Mouse (Mus musculus): ENCODE data around the gene Ctdsp1. TPM values are rescaled to one million over a fixed set of nuclear protein-coding genes. Genes with fewer than 3 reads are reported as not detected.

The Ctdsp1 gene
- polyA plus RNA-seq, 1 experiment from 2014 or later, result 72.3 TPM

GRCm38 (mm10) chr1:74374980-74375379, 16.3 kb upstream of the Ctdsp1 start, which contains the start of gene Slc11a1:
Slc11a1 (plus strand) TSS chr1:74375195.
- H3K36me3 ChIP-seq (ENCODE audit: control insufficient read depth, insufficient read depth, low read length), result no peaks in the 10 kb centered on the region

DNA sequence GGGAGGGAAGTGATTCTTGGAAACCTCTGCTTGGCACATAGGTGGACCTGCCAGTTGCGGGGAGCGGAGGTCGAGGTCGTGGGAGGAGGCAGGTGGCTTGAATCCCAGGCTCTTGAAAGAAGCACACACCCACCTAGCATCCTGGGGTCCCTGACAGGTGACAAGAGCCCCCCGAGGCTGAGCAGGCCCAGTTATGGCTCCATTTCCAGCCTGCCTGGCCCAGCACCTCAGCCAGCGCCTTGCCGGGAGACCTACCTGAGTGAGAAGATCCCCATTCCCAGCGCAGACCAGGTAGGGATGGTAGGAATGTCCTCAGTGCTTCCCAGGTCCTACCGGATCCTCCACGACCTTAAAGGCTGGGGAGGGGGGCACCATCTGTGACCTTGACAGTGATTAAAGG, 15.7 kb upstream of the Ctdsp1 start:
- Histone ChIP-seq H3K9ac (ENCODE audit: low read depth, low read length) (no peak overlapping the region), H3K4me2 (ENCODE audit: low read depth, low read length) (no peak overlapping the region), H3K36me3 (ENCODE audit: control insufficient read depth, insufficient read depth, low read length) (no peaks in the 10 kb centered on the region), H3K27ac (ENCODE audit: low read length) (no peak overlapping the region), H3K9me3 (ENCODE audit: control insufficient read depth, low read length) (no peaks in the 10 kb centered on the region), H3K4me3 (ENCODE audit: low read length) (no peak overlapping the region), H3K27me3 (replicated peaks; ENCODE audit: control insufficient read depth, insufficient read depth, low read length) (no peaks in the 10 kb centered on the region), H3K4me1 (ENCODE audit: control insufficient read depth, insufficient read depth, low read length) (no peaks in the 10 kb centered on the region)
- 70% methylated on average over 10 of the region's 10 CpGs for WGBS
- ATAC-seq, result no peak

More at GRCm38 (mm10) chr1:74374980-74375379, 16.3 kb upstream of the Ctdsp1 start, which contains the start of gene Slc11a1:
- WGBS, result 64% methylated on average over 8 of the region's 8 CpGs
- Histone ChIP-seq H3K4me2 (ENCODE audit: low read depth, low read length) (no peak within 1 kb of the TSS), H3K9ac (ENCODE audit: low read depth, low read length) (no peak within 1 kb of the TSS), H3K9me3 (ENCODE audit: control insufficient read depth, low read length) (no peaks in the 10 kb centered on the region), H3K4me1 (ENCODE audit: control insufficient read depth, insufficient read depth, low read length) (no peaks in the 10 kb centered on the region), H3K27me3 (replicated peaks; ENCODE audit: control insufficient read depth, insufficient read depth, low read length) (no peaks in the 10 kb centered on the region), H3K4me3 (ENCODE audit: low read length) (no peak within 1 kb of the TSS), H3K27ac (ENCODE audit: low read length) (no peak within 1 kb of the TSS)
- ATAC-seq, result no peak

GRCm38 (mm10) chr1:74376396-74376795, 14.9 kb upstream of the Ctdsp1 start:
- no peak overlapping the region for H3K9ac ChIP-seq (ENCODE audit: low read depth, low read length)
- 88% methylated on average over 4 of the region's 4 CpGs for WGBS
- no peaks in the 10 kb centered on the region for H3K36me3 ChIP-seq (ENCODE audit: control insufficient read depth, insufficient read depth, low read length)
- H3K4me2 ChIP-seq (ENCODE audit: low read depth, low read length), result no peak overlapping the region
- H3K27me3 ChIP-seq (replicated peaks; ENCODE audit: control insufficient read depth, insufficient read depth, low read length), result no peaks in the 10 kb centered on the region
- H3K27ac ChIP-seq (ENCODE audit: low read length), result no peak overlapping the region
- no peak overlapping the region for H3K4me3 ChIP-seq (ENCODE audit: low read length)
- ATAC-seq, result no peak
- H3K9me3 ChIP-seq (ENCODE audit: control insufficient read depth, low read length), result no peaks in the 10 kb centered on the region
- H3K4me1 ChIP-seq (ENCODE audit: control insufficient read depth, insufficient read depth, low read length), result no peaks in the 10 kb centered on the region

- H3K9me3 ChIP-seq (ENCODE audit: control insufficient read depth, low read length), result no peaks in the 10 kb centered on the region
- H3K4me3 ChIP-seq (ENCODE audit: low read length), result no peak overlapping the region
- no peak overlapping the region for H3K4me2 ChIP-seq (ENCODE audit: low read depth, low read length)
- peaks cover 4% of the 10 kb centered on the region; the same call in 1 of the 2 replicates for H3K4me1 ChIP-seq (ENCODE audit: control insufficient read depth, insufficient read depth, low read length)
- no peak for ATAC-seq
- H3K27me3 ChIP-seq (replicated peaks; ENCODE audit: control insufficient read depth, insufficient read depth, low read length), result no peaks in the 10 kb centered on the region
- no peaks in the 10 kb centered on the region for H3K36me3 ChIP-seq (ENCODE audit: control insufficient read depth, insufficient read depth, low read length)
- no peak overlapping the region for H3K9ac ChIP-seq (ENCODE audit: low read depth, low read length)
- no peak overlapping the region for H3K27ac ChIP-seq (ENCODE audit: low read length)
- WGBS, result 77% methylated on average over 7 of the region's 7 CpGs
Observed at GRCm38 (mm10) chr1:74379058-74379504, 12.2 kb upstream of the Ctdsp1 start.

DNA sequence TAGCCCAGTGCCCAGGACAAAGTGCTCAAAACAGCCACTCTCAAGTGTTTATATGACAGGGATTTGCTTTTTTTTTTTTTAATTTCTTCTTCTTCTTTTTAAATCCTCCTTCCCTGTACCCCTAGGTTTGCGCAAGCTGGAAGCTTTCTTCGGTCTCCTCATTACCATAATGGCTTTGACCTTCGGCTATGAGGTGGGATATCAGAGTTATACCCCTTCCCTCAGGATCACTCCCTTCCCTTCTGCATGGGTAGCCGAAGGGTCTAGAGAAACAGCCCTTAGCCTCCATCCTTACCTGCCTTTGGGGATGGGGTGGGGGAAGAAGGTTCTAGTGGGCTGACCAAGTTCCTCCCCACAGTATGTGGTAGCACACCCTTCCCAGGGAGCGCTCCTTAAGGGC, 10.8 kb upstream of the Ctdsp1 start:
- 84% methylated on average over 5 of the region's 5 CpGs for WGBS
- no peak overlapping the region for H3K27ac ChIP-seq (ENCODE audit: low read length)
- no peaks in the 10 kb centered on the region for H3K27me3 ChIP-seq (replicated peaks; ENCODE audit: control insufficient read depth, insufficient read depth, low read length)
- peaks cover 7% of the 10 kb centered on the region; the same call in 1 of the 2 replicates for H3K4me1 ChIP-seq (ENCODE audit: control insufficient read depth, insufficient read depth, low read length)
- H3K36me3 ChIP-seq (ENCODE audit: control insufficient read depth, insufficient read depth, low read length), result no peaks in the 10 kb centered on the region
- no peak overlapping the region for H3K9ac ChIP-seq (ENCODE audit: low read depth, low read length)
- H3K9me3 ChIP-seq (ENCODE audit: control insufficient read depth, low read length), result no peaks in the 10 kb centered on the region
- no peak overlapping the region for H3K4me3 ChIP-seq (ENCODE audit: low read length)
- no peak for ATAC-seq
- no peak overlapping the region for H3K4me2 ChIP-seq (ENCODE audit: low read depth, low read length)

- Histone ChIP-seq H3K9me3 (ENCODE audit: control insufficient read depth, low read length) (no peaks in the 10 kb centered on the region), H3K27me3 (replicated peaks; ENCODE audit: control insufficient read depth, insufficient read depth, low read length) (no peaks in the 10 kb centered on the region), H3K4me1 (ENCODE audit: control insufficient read depth, insufficient read depth, low read length) (peaks cover 7% of the 10 kb centered on the region; the same call in 1 of the 2 replicates), H3K36me3 (ENCODE audit: control insufficient read depth, insufficient read depth, low read length) (no peaks in the 10 kb centered on the region), H3K9ac (ENCODE audit: low read depth, low read length) (no peak overlapping the region), H3K4me3 (ENCODE audit: low read length) (no peak overlapping the region), H3K4me2 (ENCODE audit: low read depth, low read length) (no peak overlapping the region), H3K27ac (ENCODE audit: low read length) (no peak overlapping the region)
- no peak for ATAC-seq
- WGBS, result 90% methylated on average over 10 of the region's 10 CpGs
Observed at GRCm38 (mm10) chr1:74381588-74382021, 9.7 kb upstream of the Ctdsp1 start.

DNA sequence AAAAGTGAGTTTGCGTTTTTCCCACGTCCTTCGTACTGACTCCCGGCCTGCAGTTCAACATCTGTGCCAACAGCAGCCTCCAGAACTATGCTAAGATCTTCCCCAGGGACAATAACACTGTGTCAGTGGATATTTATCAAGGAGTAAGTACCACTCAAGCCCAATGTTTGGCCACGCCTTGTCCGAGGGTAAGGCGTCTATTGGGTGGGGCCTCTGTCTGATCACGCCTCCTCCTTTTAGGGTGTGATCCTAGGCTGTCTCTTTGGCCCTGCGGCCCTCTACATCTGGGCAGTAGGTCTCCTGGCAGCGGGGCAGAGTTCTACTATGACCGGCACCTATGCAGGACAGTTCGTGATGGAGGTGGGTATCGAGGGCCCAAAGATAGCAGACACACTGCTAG, 7.9 kb upstream of the Ctdsp1 start:
- peaks cover 12% of the 10 kb centered on the region for H3K4me1 ChIP-seq (ENCODE audit: control insufficient read depth, insufficient read depth, low read length)
- no peak overlapping the region for H3K4me2 ChIP-seq (ENCODE audit: low read depth, low read length)
- H3K36me3 ChIP-seq (ENCODE audit: control insufficient read depth, insufficient read depth, low read length), result no peaks in the 10 kb centered on the region
- 75% methylated on average over 13 of the region's 13 CpGs for WGBS
- no peaks in the 10 kb centered on the region for H3K9me3 ChIP-seq (ENCODE audit: control insufficient read depth, low read length)
- no peak overlapping the region for H3K4me3 ChIP-seq (ENCODE audit: low read length)
- H3K27me3 ChIP-seq (replicated peaks; ENCODE audit: control insufficient read depth, insufficient read depth, low read length), result no peaks in the 10 kb centered on the region
- ATAC-seq, result no peak
- no peak overlapping the region for H3K27ac ChIP-seq (ENCODE audit: low read length)
- no peak overlapping the region for H3K9ac ChIP-seq (ENCODE audit: low read depth, low read length)

GRCm38 (mm10) chr1:74384525-74384924, 6.8 kb upstream of the Ctdsp1 start:
- Histone ChIP-seq H3K9ac (ENCODE audit: low read depth, low read length) (no peak overlapping the region), H3K27ac (ENCODE audit: low read length) (no peak overlapping the region), H3K9me3 (ENCODE audit: control insufficient read depth, low read length) (no peaks in the 10 kb centered on the region), H3K27me3 (replicated peaks; ENCODE audit: control insufficient read depth, insufficient read depth, low read length) (no peaks in the 10 kb centered on the region), H3K4me3 (ENCODE audit: low read length) (no peak overlapping the region), H3K4me2 (ENCODE audit: low read depth, low read length) (no peak overlapping the region), H3K36me3 (ENCODE audit: control insufficient read depth, insufficient read depth, low read length) (no peaks in the 10 kb centered on the region), H3K4me1 (ENCODE audit: control insufficient read depth, insufficient read depth, low read length) (peaks cover 16% of the 10 kb centered on the region)
- WGBS, result 79% methylated on average over 8 of the region's 8 CpGs
- no peak for ATAC-seq

DNA sequence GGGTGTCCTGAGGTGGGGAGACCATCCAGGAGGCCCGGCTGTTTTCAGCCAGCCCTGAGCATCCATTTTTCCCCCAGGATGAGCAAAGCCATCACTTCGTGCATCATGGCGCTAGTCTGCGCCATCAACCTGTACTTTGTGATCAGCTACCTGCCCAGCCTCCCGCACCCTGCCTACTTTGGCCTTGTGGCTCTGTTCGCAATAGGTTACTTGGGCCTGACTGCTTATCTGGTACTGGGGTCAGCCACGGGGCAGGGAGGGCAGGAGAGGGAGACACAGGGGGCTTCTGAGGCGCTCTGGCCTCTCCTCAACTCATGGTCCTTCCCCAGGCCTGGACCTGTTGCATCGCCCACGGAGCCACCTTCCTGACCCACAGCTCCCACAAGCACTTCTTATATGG, 6.2 kb upstream of the Ctdsp1 start:
- no peaks in the 10 kb centered on the region for H3K36me3 ChIP-seq (ENCODE audit: control insufficient read depth, insufficient read depth, low read length)
- H3K4me2 ChIP-seq (ENCODE audit: low read depth, low read length), result no peak overlapping the region
- no peaks in the 10 kb centered on the region for H3K27me3 ChIP-seq (replicated peaks; ENCODE audit: control insufficient read depth, insufficient read depth, low read length)
- peaks cover 20% of the 10 kb centered on the region for H3K4me1 ChIP-seq (ENCODE audit: control insufficient read depth, insufficient read depth, low read length)
- 92% methylated on average over 10 of the region's 10 CpGs for WGBS
- no peak overlapping the region for H3K27ac ChIP-seq (ENCODE audit: low read length)
- no peaks in the 10 kb centered on the region for H3K9me3 ChIP-seq (ENCODE audit: control insufficient read depth, low read length)
- ATAC-seq, result no peak
- no peak overlapping the region for H3K4me3 ChIP-seq (ENCODE audit: low read length)
- no peak overlapping the region for H3K9ac ChIP-seq (ENCODE audit: low read depth, low read length)

DNA sequence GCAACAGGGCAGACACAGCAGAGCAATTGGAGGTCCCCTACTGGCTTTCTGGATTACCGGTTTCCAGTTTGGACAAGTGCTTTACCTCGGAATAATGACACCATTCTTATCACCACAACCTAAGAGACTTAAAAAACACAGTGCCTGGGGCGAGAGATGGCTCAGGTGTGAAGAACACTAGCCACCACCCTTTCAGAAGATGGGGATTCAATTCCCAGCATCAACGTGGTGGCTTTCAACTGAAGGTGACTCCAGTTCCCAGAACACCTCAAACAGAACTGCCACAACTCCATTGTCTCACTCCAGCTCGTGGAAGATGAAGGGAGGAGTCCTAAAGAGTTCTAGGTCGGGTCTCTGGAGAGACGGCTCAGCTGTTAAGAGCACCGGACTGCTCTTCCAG, 5.8 kb upstream of the Ctdsp1 start:
- Histone ChIP-seq H3K9ac (ENCODE audit: low read depth, low read length) (no peak overlapping the region), H3K36me3 (ENCODE audit: control insufficient read depth, insufficient read depth, low read length) (no peaks in the 10 kb centered on the region), H3K4me2 (ENCODE audit: low read depth, low read length) (no peak overlapping the region), H3K4me1 (ENCODE audit: control insufficient read depth, insufficient read depth, low read length) (peaks cover 24% of the 10 kb centered on the region), H3K4me3 (ENCODE audit: low read length) (no peak overlapping the region), H3K27ac (ENCODE audit: low read length) (no peak overlapping the region), H3K27me3 (replicated peaks; ENCODE audit: control insufficient read depth, insufficient read depth, low read length) (no peaks in the 10 kb centered on the region), H3K9me3 (ENCODE audit: control insufficient read depth, low read length) (no peaks in the 10 kb centered on the region)
- WGBS, result 85% methylated on average over 8 of the region's 8 CpGs
- no peak for ATAC-seq
